Comparison of ENCODE assay signal across 18 mouse cellular contexts in the genomic region with DNA sequence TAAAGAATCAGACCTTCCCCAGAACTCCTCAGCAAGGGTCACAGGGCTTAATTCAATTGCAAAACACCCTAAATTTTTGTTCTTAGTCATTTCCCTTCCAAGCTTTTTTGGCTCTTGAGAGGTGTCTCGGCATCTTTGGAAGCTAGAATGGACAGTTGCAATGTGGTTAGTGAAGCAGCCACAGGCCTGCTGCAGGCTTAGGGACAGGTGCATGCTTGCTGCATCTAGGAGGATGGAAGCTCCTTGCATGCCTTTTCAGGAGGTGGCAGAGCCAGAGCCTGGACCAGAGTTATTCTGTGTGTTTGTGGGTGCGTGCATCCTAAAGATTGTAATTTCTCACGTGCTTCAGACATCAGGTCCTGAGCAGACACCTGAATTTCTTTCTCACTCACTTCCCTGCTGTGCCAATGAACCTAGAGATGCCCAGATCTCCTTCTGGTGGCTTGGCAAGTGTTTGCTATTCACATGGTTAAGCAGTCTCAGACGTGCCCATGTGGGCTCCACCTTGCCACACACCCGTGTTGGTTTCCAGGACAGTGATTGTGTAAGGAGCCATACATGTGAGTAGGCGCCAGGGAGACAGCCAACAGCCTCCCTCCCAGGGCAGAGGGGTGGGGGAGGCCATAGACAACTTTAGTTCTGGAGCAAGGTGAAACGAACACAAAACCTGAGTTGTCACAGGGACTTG.
DNase-seq lines count a peak whose midpoint lies in the region; ATAC-seq lines count a peak whose summit lies in the region.
"Had no signal": no experiment of that assay in that cellular context is flagged by ENCODE, and none has a peak within 500 bp of the region (broad histone marks: within the 10 kb centered on the region; RNA-seq: fewer than 3 reads in every experiment).

No protein-coding gene starts in this region.

- ATAC-seq in cerebellum, adult (ENCODE audit: insufficient number of reproducible peaks, low FRiP score, low TSS enrichment), result peak; percentile 49; the same call in 1 of the 2 replicates
- ATAC-seq: forebrain, embryonic 13.5 days; midbrain, embryonic 16.5 days; Patski had no signal

- no peak for DNase-seq in cerebellum, postnatal 4 days (ENCODE audit: low spot score in 2 of 2)
- DNase-seq in cerebellum, adult 9-10 months, result peak; percentile 48
- DNase-seq in cerebellum, postnatal 36 days, result peak; percentile 29 to 34
- DNase-seq in lung, postnatal 14 days, result no peak
- DNase-seq in thymus, postnatal 10 days (ENCODE audit: low spot score in 2 of 2), result no peak
- DNase-seq in adipocyte (ENCODE audit: low spot score), result no peak
- DNase-seq: gastrocnemius, postnatal 25 days; heart, adult 2 months; heart, postnatal 4 days; kidney, adult 11 months; kidney, postnatal 25 days; lung, postnatal 36 days; right cerebral cortex, postnatal 4 days; thymus, adult 2 months had no signal

Comparison
In these comparisons a context has a peak if more than half of its experiments do, and no peak if none do; other contexts are left out.
1. DNase-seq: peak in cerebellum, adult 9-10 months (single experiment) and cerebellum, postnatal 36 days (2 of 2); none in cerebellum, postnatal 4 days (0 of 2), lung, postnatal 14 days (single experiment), thymus, postnatal 10 days (0 of 2) and adipocyte (single experiment).